Mouse (Mus musculus) heart, embryonic 10.5 days (tissue): ENCODE measurements around the gene Morn4. TPM values are rescaled to one million over a fixed set of nuclear protein-coding genes. Genes with fewer than 3 reads are reported as not detected.
"Not testable (repeated sequence)": the region's sequence is repeated elsewhere in the genome, so short reads cannot be mapped to it uniquely, and the experiment has no call there.

ENCODE experiments used
- DNase-seq: peaks from one replicate; pipeline ENCODE4 v3.0.0-alpha.2; 2017; ENCODE audit warnings: low spot score
- H3K27ac ChIP-seq: fragments of 300-500 bp; sonication (generic); 2 replicates; pipeline ENCODE4 v1.5.1; 2016; ENCODE audit warnings: mild to moderate bottlenecking
- H3K27me3 ChIP-seq: fragments of 300-500 bp; sonication (generic); 2 replicates; pipeline ENCODE4 v1.6.1; 2016; ENCODE audit warnings: mild to moderate bottlenecking; ENCODE audit not compliant: poor library complexity, insufficient read depth, severe bottlenecking
- H3K36me3 ChIP-seq: fragments of 300-500 bp; sonication (generic); 2 replicates; pipeline ENCODE4 v1.6.1; 2016; ENCODE audit warnings: mild to moderate bottlenecking, moderate library complexity
- H3K4me1 ChIP-seq: fragments of 300-500 bp; sonication (generic); 2 replicates; pipeline ENCODE4 v1.6.1; 2016; ENCODE audit warnings: mild to moderate bottlenecking
- H3K4me3 ChIP-seq: fragments of 300-500 bp; sonication (generic); 2 replicates; pipeline ENCODE4 v1.5.1; 2016; ENCODE audit warnings: mild to moderate bottlenecking, moderate library complexity
- H3K9me3 ChIP-seq: fragments of 300-500 bp; sonication (generic); 2 replicates; pipeline ENCODE4 v1.6.1; 2016; ENCODE audit warnings: mild to moderate bottlenecking, moderate library complexity
- WGBS: fragments of 180-500 bp; shearing (Covaris S2); methylation state at CpG from one replicate; pipeline ENCODE4 v1.1.7; 2016; 5-methylcytosine and 5-hydroxymethylcytosine counted together
- polyA plus RNA-seq: library from polyadenylated mRNA; unstranded; fragments of >200 nt; fragmentation: Nextera tagmentation; extraction: Ambion mirVana; gene quantifications from 2 replicates; pipeline ENCODE4 v1.2.1, GENCODE M21; 2016

Gene Morn4
- polyA plus RNA-seq, 1 experiment from 2014 or later, result 22.0 TPM

GRCm38 (mm10) chr19:42118596-42118995 lies 32.4 kb upstream of the Morn4 start:
- Histone ChIP-seq H3K4me1 (no peaks in the 10 kb centered on the region), H3K4me3 (no peak overlapping the region), H3K36me3 (peaks cover 93% of the 10 kb centered on the region), H3K27me3 (no peaks in the 10 kb centered on the region), H3K27ac (no peak overlapping the region), H3K9me3 (no peaks in the 10 kb centered on the region)
- 86% methylated on average over 5 of the region's 5 CpGs for WGBS
- DNase-seq, result no peak

DNA sequence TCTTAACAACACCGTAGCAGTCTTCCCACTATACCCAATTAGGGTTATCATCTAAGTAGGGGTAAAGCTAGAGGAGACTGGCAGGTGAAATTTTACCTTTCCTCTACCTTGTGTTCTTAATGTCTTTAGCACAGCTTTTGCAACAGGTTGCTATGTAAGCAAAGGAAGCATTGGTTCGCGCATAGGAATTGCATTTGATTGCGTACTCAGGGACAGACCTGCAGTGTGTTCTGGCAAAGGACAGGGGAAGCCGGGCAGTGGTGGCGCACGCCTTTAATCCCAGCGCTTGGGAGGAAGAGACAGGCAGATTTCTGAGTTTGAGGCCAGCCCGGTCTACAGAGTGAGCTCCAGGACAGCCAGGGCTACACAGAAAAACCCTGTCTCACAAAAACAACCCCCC lies 32.0 kb upstream of the Morn4 start:
- DNase-seq, result no peak
- H3K9me3 ChIP-seq, result no peaks in the 10 kb centered on the region
- WGBS, result 91% methylated on average over 9 of the region's 9 CpGs
- no peak overlapping the region for H3K4me3 ChIP-seq
- peaks cover 93% of the 10 kb centered on the region for H3K36me3 ChIP-seq
- H3K27ac ChIP-seq, result no peak overlapping the region
- H3K27me3 ChIP-seq, result no peaks in the 10 kb centered on the region
- H3K4me1 ChIP-seq, result no peaks in the 10 kb centered on the region

DNA sequence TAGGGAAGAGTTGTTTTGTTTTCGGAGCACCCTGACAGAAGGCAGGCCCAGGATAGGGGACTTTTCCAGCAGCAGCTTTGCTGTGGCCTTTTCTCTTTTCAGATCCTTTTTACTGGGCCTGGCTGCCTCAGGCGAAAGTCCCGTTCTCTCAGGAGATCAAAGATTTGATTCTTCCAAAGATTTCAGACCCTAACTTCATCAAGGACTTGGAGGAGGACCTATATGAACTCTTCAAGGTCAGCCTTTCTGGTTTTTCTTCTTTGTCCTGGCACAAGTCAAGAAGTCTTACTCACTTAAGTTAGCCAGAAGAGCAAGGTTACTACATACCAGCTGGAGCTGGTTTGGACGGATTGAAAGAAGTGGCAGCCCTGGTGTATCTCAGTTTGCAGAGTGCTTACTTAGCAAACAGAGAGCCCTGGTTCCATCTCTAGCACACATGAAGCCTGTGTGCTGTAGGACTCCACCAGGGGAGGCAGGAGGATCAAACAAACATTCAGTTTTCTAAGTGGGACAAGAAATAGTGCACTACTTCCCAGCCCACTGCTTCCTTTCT lies 29.7 kb upstream of the Morn4 start:
- WGBS, result 87% methylated on average over 4 of the region's 4 CpGs
- no peaks in the 10 kb centered on the region for H3K4me1 ChIP-seq
- H3K27ac ChIP-seq, result no peak overlapping the region
- no peak for DNase-seq
- H3K4me3 ChIP-seq, result no peak overlapping the region
- no peaks in the 10 kb centered on the region for H3K27me3 ChIP-seq
- no peaks in the 10 kb centered on the region for H3K9me3 ChIP-seq
- peaks cover 77% of the 10 kb centered on the region for H3K36me3 ChIP-seq

- H3K36me3 ChIP-seq, result peaks cover 54% of the 10 kb centered on the region
- no peak overlapping the region for H3K4me3 ChIP-seq
- no peaks in the 10 kb centered on the region for H3K27me3 ChIP-seq
- H3K9me3 ChIP-seq, result no peaks in the 10 kb centered on the region
- whole genome bisulfite sequencing, result 91% methylated on average over 9 of the region's 9 CpGs
- no peak overlapping the region for H3K27ac ChIP-seq
- DNase-seq, result no peak
- no peaks in the 10 kb centered on the region for H3K4me1 ChIP-seq
Measured at GRCm38 (mm10) chr19:42104681-42105080, 18.5 kb upstream of the Morn4 start.

DNA sequence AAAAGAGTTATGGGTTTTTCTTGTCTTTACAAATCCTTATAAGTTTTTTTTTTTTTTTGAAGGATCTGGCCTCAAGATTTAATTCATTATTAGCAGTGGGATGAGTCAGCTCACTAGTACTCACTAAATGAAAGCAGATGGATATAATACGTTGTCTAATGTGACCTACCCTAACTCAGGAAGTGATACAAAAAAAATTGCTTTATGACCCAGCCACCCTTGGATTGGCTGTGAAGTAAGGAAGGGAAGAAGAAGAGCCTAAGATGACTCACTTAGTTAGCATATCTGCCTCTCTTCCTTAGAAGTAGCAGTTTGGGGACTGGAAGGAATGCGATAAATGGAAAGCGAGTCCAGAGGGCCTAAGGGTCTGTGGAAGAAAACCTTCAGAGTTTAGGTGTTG lies 13.2 kb upstream of the Morn4 start:
- Histone ChIP-seq H3K4me3 (no peak overlapping the region), H3K4me1 (no peaks in the 10 kb centered on the region), H3K27ac (no peak overlapping the region), H3K36me3 (peaks cover 38% of the 10 kb centered on the region), H3K27me3 (no peaks in the 10 kb centered on the region), H3K9me3 (no peaks in the 10 kb centered on the region)
- no peak for DNase-seq
- WGBS, result 88% methylated on average over 3 of the region's 3 CpGs

GRCm38 (mm10) chr19:42090637-42091141 lies 4.5 kb upstream of the Morn4 start:
- no peaks in the 10 kb centered on the region for H3K9me3 ChIP-seq
- H3K4me3 ChIP-seq, result peak overlapping the region; percentile 97
- WGBS, result 0% methylated on average over 52 of the region's 52 CpGs
- peaks cover 36% of the 10 kb centered on the region for H3K4me1 ChIP-seq
- peaks cover 11% of the 10 kb centered on the region for H3K36me3 ChIP-seq
- H3K27me3 ChIP-seq, result no peaks in the 10 kb centered on the region
- peak; percentile 84 for DNase-seq
- H3K27ac ChIP-seq, result peak overlapping the region; percentile 96

- DNase-seq, result peak; percentile 100
- Histone ChIP-seq H3K4me1 (peaks cover 39% of the 10 kb centered on the region), H3K36me3 (peaks cover 7% of the 10 kb centered on the region), H3K27ac (peak within 1 kb of the TSS; percentile 96), H3K4me3 (peak within 1 kb of the TSS; percentile 97), H3K27me3 (no peaks in the 10 kb centered on the region), H3K9me3 (no peaks in the 10 kb centered on the region)
- WGBS, result 1% methylated on average over 55 of the region's 55 CpGs
Measured at GRCm38 (mm10) chr19:42089748-42090595, 3.8 kb upstream of the Morn4 start, which contains the start of gene Pi4k2a. Gene Pi4k2a, plus strand, starts transcription at chr19:42090470.

DNA sequence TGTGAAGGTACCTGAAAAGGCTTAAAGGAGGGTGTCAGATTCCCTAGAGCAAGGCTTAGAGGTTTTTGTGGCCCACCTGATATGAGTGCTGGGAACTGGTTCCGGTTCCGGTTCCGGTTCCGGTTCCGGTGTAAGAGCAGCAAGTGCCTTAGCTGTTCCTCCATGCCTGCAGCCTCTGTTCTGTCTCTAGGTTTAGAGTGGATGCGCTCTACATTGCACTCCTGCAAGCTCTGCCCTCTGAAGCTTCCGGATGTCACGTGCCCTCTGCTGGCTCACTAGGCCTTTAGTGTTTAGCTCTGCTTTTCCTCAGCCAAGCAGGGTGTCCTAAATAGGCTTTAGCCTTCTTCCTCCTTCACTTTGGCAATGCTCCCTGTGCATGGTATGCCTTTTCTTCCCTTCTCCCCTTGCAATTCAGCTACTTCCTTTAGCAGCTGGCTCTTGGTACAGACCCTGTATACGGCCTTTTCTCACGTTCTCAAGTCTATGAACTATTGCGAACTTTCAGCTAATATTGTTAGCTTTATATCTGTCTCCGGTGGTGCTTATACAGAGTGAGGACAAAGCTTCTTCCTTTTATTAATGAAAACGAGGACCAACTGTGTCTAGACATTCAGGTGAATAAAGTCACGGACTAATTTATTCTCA lies 3.1 kb upstream of the Morn4 start:
- H3K4me1 ChIP-seq, result peaks cover 39% of the 10 kb centered on the region
- peak overlapping the region; percentile 96 for H3K27ac ChIP-seq
- H3K36me3 ChIP-seq, result peaks cover 7% of the 10 kb centered on the region
- H3K27me3 ChIP-seq, result no peaks in the 10 kb centered on the region
- DNase-seq, result peak; percentile 88
- no peaks in the 10 kb centered on the region for H3K9me3 ChIP-seq
- peak overlapping the region; percentile 97 for H3K4me3 ChIP-seq
- WGBS, result 19% methylated on average over 14 of the region's 14 CpGs

DNA sequence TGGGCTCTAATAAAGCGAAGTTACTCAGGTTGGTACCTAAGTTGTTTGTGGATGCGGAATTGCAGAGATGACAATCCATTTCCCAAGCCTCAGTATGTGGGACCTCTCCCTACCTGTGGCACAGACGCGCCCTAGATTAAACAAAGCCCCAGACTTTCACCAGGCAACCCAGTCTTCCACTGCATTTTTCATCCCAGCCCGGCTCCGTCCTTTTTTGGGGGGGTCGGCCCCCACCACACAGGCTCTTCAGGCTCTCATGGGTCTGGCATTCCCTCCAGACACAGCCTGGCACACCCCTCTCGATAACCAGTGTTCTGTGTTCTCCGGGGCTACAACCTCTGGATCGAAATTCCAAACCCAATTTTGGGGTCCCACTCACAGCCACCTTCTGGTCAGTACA lies 467 bp downstream of the Morn4 start:
- no peaks in the 10 kb centered on the region for H3K9me3 ChIP-seq
- no peak for DNase-seq
- no peaks in the 10 kb centered on the region for H3K36me3 ChIP-seq
- peak overlapping the region; percentile 84 for H3K4me3 ChIP-seq
- H3K27me3 ChIP-seq, result no peaks in the 10 kb centered on the region
- H3K27ac ChIP-seq, result peak overlapping the region; percentile 85
- WGBS, result 9% methylated on average over 10 of the region's 10 CpGs
- H3K4me1 ChIP-seq, result peaks cover 26% of the 10 kb centered on the region

- not testable (repeated sequence) for H3K27ac ChIP-seq, H3K36me3 ChIP-seq, H3K9me3 ChIP-seq, H3K27me3 ChIP-seq, DNase-seq, H3K4me3 ChIP-seq
- WGBS, result 88% methylated on average over 5 of the region's 5 CpGs
- peaks cover 11% of the 10 kb centered on the region for H3K4me1 ChIP-seq
Measured at GRCm38 (mm10) chr19:42081613-42082012, 4.5 kb downstream of the Morn4 start.

DNA sequence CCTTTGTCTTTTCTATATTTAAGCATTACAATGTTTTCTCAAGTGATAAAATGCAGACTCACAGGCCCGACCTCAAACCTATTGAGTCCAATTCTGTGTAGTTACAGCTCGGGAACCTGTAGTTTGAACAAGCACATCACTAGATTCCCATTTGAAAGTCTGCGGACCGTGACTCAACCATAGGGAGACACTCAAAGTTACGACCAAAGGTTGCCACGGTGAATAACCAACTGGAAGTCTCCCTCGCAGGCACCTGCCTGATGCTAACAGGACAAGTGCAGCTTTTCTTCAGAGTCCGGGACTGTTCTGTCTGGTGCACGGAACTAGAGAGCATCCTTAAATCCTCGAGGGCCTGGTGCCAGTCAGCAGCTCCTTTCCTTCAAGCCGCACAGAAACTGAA lies 5.7 kb downstream of the Morn4 start:
- 81% methylated on average over 11 of the region's 11 CpGs for WGBS
- no peak for DNase-seq

DNA sequence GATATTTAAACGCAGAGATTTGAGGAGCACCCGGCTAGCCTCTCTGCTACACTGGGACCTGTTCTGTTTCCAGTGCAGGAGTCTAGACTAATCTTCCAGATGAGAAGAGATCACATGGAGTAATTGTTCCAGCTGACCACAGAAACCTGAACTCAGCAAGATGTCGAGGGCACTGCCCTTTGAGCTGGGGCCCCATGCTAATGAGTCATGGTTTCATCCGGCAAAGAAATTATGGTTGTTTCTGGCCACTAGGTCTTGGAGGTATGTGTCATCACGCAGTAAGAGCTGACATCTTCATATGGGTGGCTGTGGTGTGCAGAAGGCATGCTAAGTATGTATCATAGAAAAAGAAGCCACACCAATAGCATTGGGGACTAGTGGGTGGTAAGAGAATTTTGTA lies 6.2 kb downstream of the Morn4 start:
- Histone ChIP-seq H3K4me3 (no peak overlapping the region), H3K27ac (no peak overlapping the region), H3K9me3 (no peaks in the 10 kb centered on the region), H3K36me3 (peaks cover 12% of the 10 kb centered on the region), H3K27me3 (no peaks in the 10 kb centered on the region), H3K4me1 (no peaks in the 10 kb centered on the region; the same call in 1 of the 2 replicates)
- 83% methylated on average over 5 of the region's 5 CpGs for WGBS
- DNase-seq, result no peak

More for the DNA sequence above, 5.7 kb downstream of the Morn4 start:
- peaks cover 8% of the 10 kb centered on the region for H3K36me3 ChIP-seq
- no peaks in the 10 kb centered on the region for H3K9me3 ChIP-seq
- H3K4me1 ChIP-seq, result peaks cover under 1% of the 10 kb centered on the region
- no peaks in the 10 kb centered on the region for H3K27me3 ChIP-seq
- H3K4me3 ChIP-seq, result no peak overlapping the region
- no peak overlapping the region for H3K27ac ChIP-seq

- H3K36me3 ChIP-seq, result peaks cover 14% of the 10 kb centered on the region
- no peaks in the 10 kb centered on the region for H3K27me3 ChIP-seq
- no peaks in the 10 kb centered on the region; the same call in 1 of the 2 replicates for H3K4me1 ChIP-seq
- H3K9me3 ChIP-seq, result no peaks in the 10 kb centered on the region
- no peak overlapping the region for H3K4me3 ChIP-seq
- 81% methylated on average over 12 of the region's 12 CpGs for WGBS
- no peak overlapping the region for H3K27ac ChIP-seq
- DNase-seq, result no peak
Measured at GRCm38 (mm10) chr19:42079006-42079405, 7.2 kb downstream of the Morn4 start.
